Mouse (Mus musculus) c-Kit-positive CD71-positive TER-119-negative erythroid progenitor cells, embryonic 14.5 days (primary cell): ENCODE measurements at regions not wholly inside any gene's neighbourhood (a gene's known extent, or its start where the extent isn't known, plus 50 kb on each side); places are given as distances from the start of the nearest gene placed in this dataset.
"Not testable (repeated sequence)": the region's sequence is repeated elsewhere in the genome, so short reads cannot be mapped to it uniquely, and the experiment has no call there.

ENCODE experiments used
- DNase-seq: peaks from one replicate; pipeline ENCODE4 v3.0.0-alpha.2; 2013; ENCODE audit warnings: low read depth

GRCm38 (mm10) chr3:153144217-153144616 is 162.2 kb upstream of the St6galnac5 start:
- no peak for DNase-seq

- no peak for DNase-seq
Observed at GRCm38 (mm10) chr3:153140985-153141384, 158.9 kb upstream of the St6galnac5 start.

GRCm38 (mm10) chr3:153125335-153125734 is 143.3 kb upstream of the St6galnac5 start:
- DNase-seq: no peak

GRCm38 (mm10) chr3:153121934-153122333 is 139.9 kb upstream of the St6galnac5 start:
- no peak for DNase-seq

GRCm38 (mm10) chr3:153119142-153119541 is 137.1 kb upstream of the St6galnac5 start:
- no peak for DNase-seq

- no peak for DNase-seq
Observed at GRCm38 (mm10) chr3:153118643-153119042, 136.6 kb upstream of the St6galnac5 start.

GRCm38 (mm10) chr3:153105591-153105990 is 123.5 kb upstream of the St6galnac5 start:
- DNase-seq: no peak

- DNase-seq: not testable (repeated sequence)
Observed at GRCm38 (mm10) chr3:153090572-153090971, 108.5 kb upstream of the St6galnac5 start.

GRCm38 (mm10) chr3:153085096-153085788 is 103.2 kb upstream of the St6galnac5 start:
- DNase-seq: no peak

GRCm38 (mm10) chr3:153084226-153085095 is 102.4 kb upstream of the St6galnac5 start:
- no peak for DNase-seq

- no peak for DNase-seq
Observed at GRCm38 (mm10) chr3:153080371-153080770, 98.3 kb upstream of the St6galnac5 start.

GRCm38 (mm10) chr3:153077846-153078703 is 96.0 kb upstream of the St6galnac5 start:
- no peak for DNase-seq

GRCm38 (mm10) chr3:153072200-153072919 is 90.3 kb upstream of the St6galnac5 start:
- no peak for DNase-seq

GRCm38 (mm10) chr3:153071549-153071948 is 89.5 kb upstream of the St6galnac5 start:
- DNase-seq: no peak

- DNase-seq: peak; percentile 41
Observed at GRCm38 (mm10) chr3:153071123-153071522, 89.1 kb upstream of the St6galnac5 start.

- DNase-seq: no peak
Observed at GRCm38 (mm10) chr3:153065890-153066289, 83.8 kb upstream of the St6galnac5 start.

GRCm38 (mm10) chr3:153053163-153053562 is 71.1 kb upstream of the St6galnac5 start:
- no peak for DNase-seq

- DNase-seq: no peak
Observed at GRCm38 (mm10) chr3:153051566-153051965, 69.5 kb upstream of the St6galnac5 start.

GRCm38 (mm10) chr3:153045328-153045727 is 63.3 kb upstream of the St6galnac5 start:
- no peak for DNase-seq

- DNase-seq: no peak
Observed at GRCm38 (mm10) chr3:153033980-153034379, 51.9 kb upstream of the St6galnac5 start.
